Mouse (Mus musculus): ENCODE measurements around the gene Mms22l.
"Not testable (repeated sequence)": the region's sequence is repeated elsewhere in the genome, so short reads cannot be mapped to it uniquely, and the experiment has no call there.

The Mms22l gene

GRCm38 (mm10) chr4:24496116-24496952 is at the start of gene Mms22l:
TSS of gene Mms22l (plus strand) at chr4:24496451.
- peak; percentile 94 for DNase-seq (ENCODE audit: low spot score)

GRCm38 (mm10) chr4:24484046-24484445 is 12.2 kb upstream of the Mms22l start:
- DNase-seq (ENCODE audit: low spot score) = not testable (repeated sequence)

GRCm38 (mm10) chr4:24496953-24497319 is 685 bp downstream of the Mms22l start:
- DNase-seq (ENCODE audit: low spot score) = no peak

- no peak for DNase-seq (ENCODE audit: low spot score)
Observed at GRCm38 (mm10) chr4:24509195-24509594, 12.9 kb downstream of the Mms22l start.

- no peak for DNase-seq (ENCODE audit: low spot score)
Observed at GRCm38 (mm10) chr4:24536989-24537388, 40.7 kb downstream of the Mms22l start.

- DNase-seq (ENCODE audit: low spot score) = no peak
Observed at GRCm38 (mm10) chr4:24543421-24543820, 47.2 kb downstream of the Mms22l start.

GRCm38 (mm10) chr4:24544677-24545151 is 48.5 kb downstream of the Mms22l start:
- DNase-seq (ENCODE audit: low spot score) = peak; percentile 8

- no peak for DNase-seq (ENCODE audit: low spot score)
Observed at GRCm38 (mm10) chr4:24556116-24556820, 60.0 kb downstream of the Mms22l start.

GRCm38 (mm10) chr4:24557149-24557548 is 60.9 kb downstream of the Mms22l start:
- DNase-seq (ENCODE audit: low spot score) = no peak

GRCm38 (mm10) chr4:24568026-24568425 is 71.8 kb downstream of the Mms22l start:
- DNase-seq (ENCODE audit: low spot score) = no peak

GRCm38 (mm10) chr4:24568989-24569556 is 72.8 kb downstream of the Mms22l start:
- no peak for DNase-seq (ENCODE audit: low spot score)

GRCm38 (mm10) chr4:24574276-24574675 is 78.0 kb downstream of the Mms22l start:
- DNase-seq (ENCODE audit: low spot score) = peak; percentile 74

GRCm38 (mm10) chr4:24577594-24577993 is 81.3 kb downstream of the Mms22l start:
- DNase-seq (ENCODE audit: low spot score) = no peak

- DNase-seq (ENCODE audit: low spot score) = no peak
Observed at GRCm38 (mm10) chr4:24582295-24582694, 86.0 kb downstream of the Mms22l start.

- no peak for DNase-seq (ENCODE audit: low spot score)
Observed at GRCm38 (mm10) chr4:24583997-24584396, 87.7 kb downstream of the Mms22l start.

GRCm38 (mm10) chr4:24594824-24595223 is 98.6 kb downstream of the Mms22l start:
- DNase-seq (ENCODE audit: low spot score) = no peak

- DNase-seq (ENCODE audit: low spot score) = no peak
Observed at GRCm38 (mm10) chr4:24596942-24597611, 100.8 kb downstream of the Mms22l start.

GRCm38 (mm10) chr4:24598637-24599036 is 102.4 kb downstream of the Mms22l start:
- DNase-seq (ENCODE audit: low spot score) = no peak

- no peak for DNase-seq (ENCODE audit: low spot score)
Observed at GRCm38 (mm10) chr4:24601711-24602110, 105.5 kb downstream of the Mms22l start.

GRCm38 (mm10) chr4:24609085-24609484 is 112.8 kb downstream of the Mms22l start:
- DNase-seq (ENCODE audit: low spot score) = no peak

- no peak for DNase-seq (ENCODE audit: low spot score)
Observed at GRCm38 (mm10) chr4:24609564-24609963, 113.3 kb downstream of the Mms22l start.

- DNase-seq (ENCODE audit: low spot score) = no peak
Observed at GRCm38 (mm10) chr4:24620005-24620404, 123.8 kb downstream of the Mms22l start.
